Mouse (Mus musculus): Measurements from ENCODE around the gene Shmt2.

Shmt2 gene

GRCm38 (mm10) chr10:127531548-127531947 is 9.3 kb upstream of the Shmt2 start:
- no peak for DNase-seq

DNA sequence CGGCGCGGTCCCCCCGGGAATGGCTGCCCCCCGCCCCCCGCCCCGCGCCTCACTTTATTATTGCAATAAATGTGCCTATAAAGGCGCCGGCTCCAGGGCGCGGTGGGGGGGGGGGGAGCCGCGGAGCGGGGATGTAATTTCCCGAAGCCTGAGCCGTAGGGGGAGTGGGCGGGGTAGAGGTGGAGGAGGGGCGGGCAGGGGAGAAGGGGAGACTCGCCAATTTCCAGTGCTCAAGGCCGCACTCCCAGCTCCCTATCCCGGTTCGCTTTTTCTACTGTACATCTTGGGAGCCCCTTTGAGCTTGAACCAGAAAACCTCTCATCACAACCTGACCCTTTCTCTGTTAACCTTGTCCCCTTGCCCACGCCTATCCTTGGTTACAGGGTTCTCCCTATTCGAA is 8.7 kb upstream of the Shmt2 start:
- no peak for DNase-seq

DNA sequence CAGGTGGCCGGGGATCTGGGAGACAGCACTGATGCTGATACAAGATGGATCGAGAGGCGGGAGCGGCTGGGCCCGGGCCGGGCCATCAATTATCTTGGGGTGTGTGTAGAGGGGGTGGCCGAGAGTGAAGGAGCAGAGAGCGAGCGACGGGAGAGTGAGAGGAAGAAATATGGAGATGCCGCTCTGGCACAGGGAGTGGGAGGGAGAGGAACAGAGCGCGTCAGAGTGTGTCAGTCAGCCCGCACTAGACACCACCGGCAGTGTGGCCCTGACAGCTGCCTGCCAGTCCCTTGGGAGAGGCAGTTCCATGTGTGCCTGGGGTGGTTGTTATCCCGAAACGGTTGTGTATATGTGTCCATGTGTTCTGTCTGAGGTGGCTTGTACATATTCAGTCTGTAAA is 5.2 kb upstream of the Shmt2 start:
- no peak for DNase-seq

- peak; percentile 69 for DNase-seq
Observed at GRCm38 (mm10) chr10:127526681-127527080, 4.4 kb upstream of the Shmt2 start.

DNA sequence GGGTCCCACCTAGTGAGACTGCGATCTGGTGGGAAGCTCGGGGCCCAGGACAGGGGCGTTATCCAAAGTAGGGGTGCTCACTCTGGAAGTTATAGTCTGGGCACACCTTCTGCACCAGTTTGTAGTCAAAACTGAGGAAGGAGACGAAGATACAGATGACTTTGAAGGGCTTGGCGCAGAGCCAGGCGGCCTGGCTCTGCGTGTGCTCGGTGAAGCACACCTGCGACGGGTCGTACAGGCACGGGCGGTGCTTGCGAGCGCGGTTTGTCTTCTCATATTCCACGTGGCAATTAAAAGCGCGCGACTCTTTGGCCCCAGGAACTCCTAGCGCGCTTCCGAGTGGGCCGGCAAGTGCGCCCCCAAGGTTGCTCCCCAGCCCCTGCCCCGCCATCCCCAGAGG is 3.8 kb upstream of the Shmt2 start:
- no peak for DNase-seq

DNA sequence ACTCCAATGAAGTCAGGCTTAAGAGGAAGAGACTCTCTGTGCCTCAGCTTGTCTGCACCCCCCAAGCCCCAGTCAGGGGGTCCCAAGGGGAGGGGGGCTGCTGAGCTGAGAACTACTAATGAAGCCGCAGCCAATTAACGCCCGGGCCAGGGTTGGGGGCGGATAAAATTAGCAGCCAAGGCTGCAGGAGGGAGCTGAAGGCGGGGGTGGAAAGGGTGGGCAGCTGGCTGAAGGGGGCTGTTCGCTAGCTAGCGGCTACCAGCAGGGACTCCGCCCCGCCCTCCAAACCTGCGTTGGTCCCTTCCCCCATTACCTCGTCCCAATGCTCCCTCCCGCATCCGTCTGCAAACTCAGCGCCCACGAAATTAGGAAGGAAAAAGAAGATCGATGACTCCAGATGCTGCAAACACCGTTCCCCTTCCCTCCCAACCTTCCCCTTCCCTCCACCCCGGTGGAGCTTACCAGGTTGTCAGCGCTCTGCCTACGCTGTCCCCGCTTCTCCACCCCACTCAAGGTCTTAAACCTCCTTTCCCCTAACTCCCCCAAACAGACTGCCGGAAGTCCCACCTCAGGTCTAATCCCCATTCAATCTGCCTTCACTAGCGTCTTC is 2.5 kb upstream of the Shmt2 start:
- DNase-seq: no peak

DNA sequence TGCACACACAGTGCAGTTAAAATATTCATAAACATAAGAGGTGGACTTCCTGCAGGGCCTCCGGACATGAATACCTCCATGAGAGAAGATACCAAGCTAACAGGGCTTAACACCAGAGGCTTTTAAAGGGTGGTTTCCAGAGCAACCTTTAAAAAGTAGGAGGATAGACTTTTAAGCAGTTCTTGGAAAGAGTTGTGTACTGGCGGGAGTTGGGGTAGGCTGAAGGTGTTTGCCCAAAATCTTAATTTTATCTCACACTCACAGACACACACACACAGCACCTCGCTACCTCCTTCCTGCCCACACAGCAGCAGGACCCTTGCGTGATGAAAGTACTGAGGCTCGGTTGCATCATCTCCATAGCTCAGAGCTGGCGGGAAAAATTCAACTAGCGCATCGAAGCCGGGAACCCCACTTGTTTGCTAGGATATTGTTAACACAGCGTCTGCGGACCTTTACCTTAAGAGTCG is 598 bp downstream of the Shmt2 start:
- DNase-seq: no peak

- DNase-seq: no peak
Observed at GRCm38 (mm10) chr10:127520714-127521357, 1.4 kb downstream of the Shmt2 start.

- DNase-seq: no peak
Observed at GRCm38 (mm10) chr10:127519903-127520713, 2.1 kb downstream of the Shmt2 start.

DNA sequence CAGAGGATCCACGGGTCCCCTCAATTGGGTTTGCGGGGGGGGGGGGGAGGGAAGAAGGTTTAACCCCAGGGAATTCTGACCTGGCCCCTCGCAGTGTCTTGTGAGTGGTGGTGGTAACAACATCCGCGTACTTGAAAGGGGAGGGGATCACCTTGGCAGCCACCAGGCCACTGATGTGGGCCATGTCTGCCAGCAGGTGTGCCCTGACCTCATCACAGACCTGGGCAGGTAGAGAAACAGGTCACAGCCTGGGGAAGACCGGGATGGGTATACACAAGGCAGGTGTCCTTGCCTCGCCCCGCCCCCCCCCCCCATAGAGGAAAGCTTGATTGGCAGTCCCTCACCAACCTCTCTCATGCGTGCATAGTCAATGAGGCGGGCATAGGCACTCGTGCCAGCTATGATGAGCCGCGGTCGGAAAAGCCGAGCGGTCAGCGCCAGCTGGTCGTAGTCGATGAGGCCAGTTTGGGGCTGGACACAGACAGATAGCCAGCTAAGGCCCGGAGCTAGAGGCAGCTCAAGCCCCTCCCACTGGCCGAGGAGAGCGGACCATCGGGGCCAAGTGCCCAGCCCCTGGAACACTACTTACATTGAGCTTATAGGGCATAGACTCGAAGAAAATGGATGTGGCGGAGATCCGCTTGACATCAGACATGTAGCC is 3.1 kb downstream of the Shmt2 start:
- no peak for DNase-seq

- no peak for DNase-seq
Observed at GRCm38 (mm10) chr10:127517941-127518340, 4.3 kb downstream of the Shmt2 start.

- peak; percentile 38 for DNase-seq
Observed at GRCm38 (mm10) chr10:127516576-127517260, 5.5 kb downstream of the Shmt2 start.

- DNase-seq: no peak
Observed at GRCm38 (mm10) chr10:127515983-127516459, 6.2 kb downstream of the Shmt2 start.

- no peak for DNase-seq
Observed at GRCm38 (mm10) chr10:127515271-127515982, 6.8 kb downstream of the Shmt2 start.

DNA sequence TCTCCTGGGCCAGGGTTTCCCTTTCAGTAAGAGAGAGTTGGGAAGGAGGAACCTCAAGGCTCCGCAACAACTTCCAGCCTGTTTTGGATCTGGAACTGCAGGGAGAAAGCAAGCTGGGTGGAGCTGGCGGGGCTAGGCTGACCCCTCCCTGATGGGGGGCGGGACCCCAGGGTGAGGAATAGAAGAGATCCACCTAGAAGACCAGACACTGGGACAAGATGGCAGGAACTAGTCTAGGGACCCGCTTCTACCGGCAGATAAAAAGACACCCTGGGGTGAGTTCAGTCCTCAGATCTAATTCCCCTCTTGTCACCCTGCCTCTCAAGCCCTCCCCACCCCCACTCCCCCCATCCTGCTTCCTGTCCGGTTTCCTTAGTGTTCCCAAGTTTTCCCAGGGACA is 7.5 kb downstream of the Shmt2 start, which contains the start of gene Ndufa4l2:
Gene Ndufa4l2 (plus strand): TSS at position 204 of the 400 bp plus-strand sequence.
- peak; percentile 41 for DNase-seq

- DNase-seq: no peak
Observed at GRCm38 (mm10) chr10:127514111-127514698, 8.0 kb downstream of the Shmt2 start.

- no peak for DNase-seq
Observed at GRCm38 (mm10) chr10:127513501-127514091, 8.6 kb downstream of the Shmt2 start.

DNA sequence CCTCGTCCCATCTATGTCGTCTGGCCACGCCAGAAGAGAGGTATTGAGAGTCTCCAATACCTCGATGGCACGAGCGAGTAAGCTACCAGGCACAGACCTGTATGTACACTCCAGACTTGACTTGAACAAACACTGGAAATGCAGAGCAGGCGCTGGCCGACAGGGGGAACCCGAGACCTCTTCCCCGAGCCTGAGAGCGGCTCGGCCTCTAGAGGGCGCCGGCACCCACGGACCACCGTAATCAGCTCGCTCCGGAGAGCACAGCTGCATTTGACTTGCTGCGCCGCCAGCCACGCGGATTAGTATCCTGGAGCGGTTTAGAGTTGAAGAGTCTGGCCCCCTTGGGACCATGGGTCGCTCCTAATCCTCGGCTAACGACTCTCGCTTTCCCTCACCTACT is 9.4 kb downstream of the Shmt2 start:
- DNase-seq: peak; percentile 97

DNA sequence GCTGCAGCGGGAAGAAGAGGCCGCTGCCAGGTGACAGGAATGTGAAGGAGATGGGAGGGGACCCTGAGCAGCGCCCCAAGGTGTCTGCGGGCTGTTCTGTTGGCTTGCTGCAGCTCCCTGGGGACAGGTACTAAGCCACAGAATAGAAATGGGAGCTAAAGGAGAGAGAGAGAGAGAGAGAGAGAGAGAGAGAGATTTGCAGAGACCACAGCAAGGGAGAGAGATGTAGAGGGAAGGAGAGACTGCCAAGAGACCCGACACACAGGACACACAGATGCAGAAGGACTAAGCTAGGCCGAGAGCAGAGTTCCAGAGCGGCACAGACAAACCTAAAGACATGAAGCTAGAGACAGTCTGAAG is 10.0 kb downstream of the Shmt2 start:
- DNase-seq: no peak

DNA sequence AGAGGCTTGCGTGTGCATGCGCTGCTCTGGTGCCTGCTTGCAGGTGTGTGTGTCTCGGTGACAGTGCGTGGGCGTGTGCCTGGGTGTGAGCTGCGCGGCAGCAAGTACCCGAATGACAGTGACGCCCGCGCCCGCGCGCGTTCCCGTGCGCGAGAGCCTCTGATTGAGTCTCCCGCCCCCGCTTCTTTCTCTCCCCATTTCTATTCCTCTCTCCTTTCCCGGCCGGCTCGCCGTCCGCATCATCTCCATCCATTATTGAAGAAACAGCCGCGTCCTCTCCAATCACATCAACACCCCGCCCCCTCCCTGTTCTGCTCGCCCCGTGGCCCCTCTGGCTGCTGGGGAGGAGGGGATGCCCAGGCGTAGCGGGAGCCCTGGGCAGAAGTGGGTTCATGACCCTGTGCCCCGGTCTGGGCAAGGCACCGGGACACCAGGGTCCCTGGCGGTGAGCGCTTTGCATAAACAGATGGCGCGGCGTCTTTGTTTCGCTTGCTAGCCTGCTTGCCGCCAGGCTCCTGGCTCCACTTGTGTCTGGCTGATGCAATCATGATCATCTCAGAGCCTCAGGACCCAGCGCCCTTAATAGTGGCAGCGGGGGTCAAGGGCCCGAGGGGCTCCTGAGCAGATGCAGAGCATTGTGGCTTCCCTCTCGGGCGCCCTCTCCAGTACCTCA is 10.5 kb downstream of the Shmt2 start:
- peak; percentile 33 for DNase-seq

Data from lung, postnatal 14 days (tissue).